Mouse (Mus musculus): Measurements from ENCODE around the gene Camp.

Gene Camp

GRCm38 (mm10) chr9:109849312-109849758 is at the start of gene Camp:
Gene Camp (minus strand): TSS chr9:109849617.
- in situ Hi-C loops (cut with MboI, MseI) = no loop called here

GRCm38 (mm10) chr9:109898027-109898426 is 48.6 kb upstream of the Camp start:
- in situ Hi-C loops (cut with MboI, MseI) = loop anchor here (5.0 to 10.0 kb wide), 2 partner anchors 44 to 177 kb away; no protein-coding TSS in a partner anchor

GRCm38 (mm10) chr9:109896253-109897150 is 47.1 kb upstream of the Camp start:
- in situ Hi-C loops (cut with MboI, MseI) = loop anchor here (5.0 to 10.0 kb wide), 2 partner anchors 46 to 178 kb away; no protein-coding TSS in a partner anchor

GRCm38 (mm10) chr9:109895593-109895992 is 46.2 kb upstream of the Camp start:
- in situ Hi-C loops (cut with MboI, MseI) = loop anchor here (5.0 to 10.0 kb wide), 2 partner anchors 47 to 179 kb away; no protein-coding TSS in a partner anchor

- in situ Hi-C loops (cut with MboI, MseI) = loop anchor here (5.0 to 10.0 kb wide), 2 partner anchors 48 to 180 kb away; no protein-coding TSS in a partner anchor
Observed at GRCm38 (mm10) chr9:109894413-109895090, 45.1 kb upstream of the Camp start.

GRCm38 (mm10) chr9:109892651-109893250 is 43.3 kb upstream of the Camp start:
- in situ Hi-C loops (cut with MboI, MseI) = loop anchor here (10.0 kb wide), 1 partner anchor 182 kb away; no protein-coding TSS in a partner anchor

- in situ Hi-C loops (cut with MboI, MseI) = loop anchor here (10.0 kb wide), 1 partner anchor 183 kb away; no protein-coding TSS in a partner anchor
Observed at GRCm38 (mm10) chr9:109891501-109891900, 42.1 kb upstream of the Camp start.

- in situ Hi-C loops (cut with MboI, MseI) = no loop called here
Observed at GRCm38 (mm10) chr9:109887321-109887720, 37.9 kb upstream of the Camp start.

- in situ Hi-C loops (cut with MboI, MseI) = no loop called here
Observed at GRCm38 (mm10) chr9:109886259-109886658, 36.8 kb upstream of the Camp start.

- in situ Hi-C loops (cut with MboI, MseI) = loop anchor here (5.0 kb wide), 1 partner anchor 827 kb away; no protein-coding TSS in a partner anchor
Observed at GRCm38 (mm10) chr9:109879305-109879704, 29.9 kb upstream of the Camp start.

GRCm38 (mm10) chr9:109877666-109878065 is 28.2 kb upstream of the Camp start:
- in situ Hi-C loops (cut with MboI, MseI) = loop anchor here (5.0 kb wide), 1 partner anchor 825 kb away; no protein-coding TSS in a partner anchor

GRCm38 (mm10) chr9:109876756-109877155 is 27.3 kb upstream of the Camp start:
- in situ Hi-C loops (cut with MboI, MseI) = loop anchor here (5.0 kb wide), 1 partner anchor 824 kb away; no protein-coding TSS in a partner anchor

GRCm38 (mm10) chr9:109875695-109876601 is 26.5 kb upstream of the Camp start:
- in situ Hi-C loops (cut with MboI, MseI) = loop anchor here (5.0 kb wide), 1 partner anchor 824 kb away; no protein-coding TSS in a partner anchor

- in situ Hi-C loops (cut with MboI, MseI) = loop anchor here (5.0 kb wide), 1 partner anchor 823 kb away; no protein-coding TSS in a partner anchor
Observed at GRCm38 (mm10) chr9:109874797-109875691, 25.6 kb upstream of the Camp start, which contains the start of gene Cdc25a. Gene Cdc25a (plus strand): TSS chr9:109875579.

GRCm38 (mm10) chr9:109870983-109871572 is 21.7 kb upstream of the Camp start:
- in situ Hi-C loops (cut with MboI, MseI) = no loop called here

GRCm38 (mm10) chr9:109866218-109866617 is 16.8 kb upstream of the Camp start:
- in situ Hi-C loops (cut with MboI, MseI) = no loop called here

GRCm38 (mm10) chr9:109863085-109863484 is 13.7 kb upstream of the Camp start:
- in situ Hi-C loops (cut with MboI, MseI) = no loop called here

- in situ Hi-C loops (cut with MboI, MseI) = no loop called here
Observed at GRCm38 (mm10) chr9:109862397-109863044, 13.1 kb upstream of the Camp start.

All from regulatory T cell (primary cell).